Mouse (Mus musculus) thymus, adult 18-20 months (tissue): ENCODE measurements around the gene Fut11.
"Not testable (repeated sequence)": the region's sequence is repeated elsewhere in the genome, so short reads cannot be mapped to it uniquely, and the experiment has no call there.

Source experiments
- DNase-seq, 2 experiments: peaks; one replicate each; pipeline ENCODE4 v3.0.0; 2022; ENCODE audit warnings: mixed read lengths in 2 of 2

Gene Fut11

DNA sequence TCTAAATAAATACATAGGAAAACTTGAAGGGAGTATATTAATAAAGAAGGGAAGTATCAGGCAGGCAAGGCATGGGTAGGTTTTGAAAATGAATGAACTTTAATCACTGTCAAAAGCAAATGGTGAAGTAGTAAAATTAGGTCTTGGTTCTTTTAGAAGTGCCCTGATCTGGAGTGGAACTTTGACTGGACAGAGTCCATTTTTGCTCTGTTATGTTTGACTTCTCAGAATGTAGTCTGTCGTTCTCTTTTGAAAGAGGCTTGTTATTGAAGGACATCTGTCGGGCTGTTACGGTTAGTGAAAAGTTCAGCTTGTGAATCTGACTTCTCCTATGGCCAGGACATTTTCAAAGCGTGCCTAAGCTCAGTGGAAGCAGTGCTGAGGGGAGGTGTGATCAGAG, 16.9 kb upstream of the Fut11 start:
- no peak for DNase-seq

DNA sequence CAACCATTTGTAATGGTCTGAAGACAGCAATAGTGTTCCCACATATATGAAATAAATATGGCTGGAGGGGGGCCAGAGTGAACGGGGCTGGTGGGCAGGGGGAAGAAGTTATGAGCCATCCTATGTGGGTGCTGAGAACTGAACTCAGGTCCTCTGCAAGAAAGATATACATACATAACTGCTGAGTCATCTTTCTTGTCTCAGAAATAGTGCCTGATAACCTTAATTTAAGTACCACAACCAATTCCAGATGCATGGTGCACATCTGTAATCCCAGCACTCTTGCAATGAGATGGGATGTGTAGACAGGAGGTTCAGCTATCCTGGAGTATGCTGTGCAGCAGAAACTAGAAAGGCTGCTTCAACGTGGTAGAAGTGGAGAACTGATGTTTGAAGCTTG, 13.0 kb upstream of the Fut11 start:
- no peak for DNase-seq

DNA sequence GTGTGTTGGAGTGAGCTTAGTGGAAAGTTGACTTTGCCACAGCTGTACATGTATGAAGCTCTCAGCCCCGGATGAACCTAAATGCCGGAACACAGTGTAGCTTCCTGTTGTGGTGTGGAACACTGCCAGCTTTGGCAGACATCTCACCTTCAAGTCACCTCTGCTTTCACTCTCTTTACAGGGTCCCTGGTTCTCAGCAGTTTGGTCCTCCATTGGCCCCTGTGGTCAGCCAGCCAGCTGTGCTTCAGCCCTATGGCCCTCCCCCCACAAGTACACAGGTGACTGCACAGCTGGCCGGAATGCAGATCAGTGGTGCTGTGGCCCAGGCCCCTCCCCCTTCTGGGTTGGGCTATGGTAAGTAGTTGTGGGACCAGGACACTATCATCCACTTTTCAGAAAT, 12.3 kb upstream of the Fut11 start:
- DNase-seq, result peak; percentile 56 to 77

DNA sequence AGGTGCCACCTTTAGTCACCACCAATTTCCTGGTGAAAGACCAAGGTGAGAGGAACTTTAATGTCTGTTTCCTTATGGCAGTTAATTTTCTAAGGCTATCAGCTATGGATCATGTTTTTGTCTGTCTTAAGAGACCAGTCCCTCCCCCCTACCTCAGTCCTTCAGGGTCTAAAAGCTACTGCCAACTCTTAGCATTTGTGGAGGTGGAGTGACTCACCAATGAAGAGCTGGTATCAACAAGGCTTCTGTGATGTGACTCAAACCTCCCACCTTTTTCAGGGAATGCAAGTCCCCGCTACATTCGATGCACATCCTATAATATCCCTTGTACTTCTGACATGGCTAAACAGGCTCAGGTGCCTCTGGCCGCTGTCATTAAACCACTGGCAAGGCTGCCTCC, 8.2 kb upstream of the Fut11 start:
- DNase-seq, result no peak

DNA sequence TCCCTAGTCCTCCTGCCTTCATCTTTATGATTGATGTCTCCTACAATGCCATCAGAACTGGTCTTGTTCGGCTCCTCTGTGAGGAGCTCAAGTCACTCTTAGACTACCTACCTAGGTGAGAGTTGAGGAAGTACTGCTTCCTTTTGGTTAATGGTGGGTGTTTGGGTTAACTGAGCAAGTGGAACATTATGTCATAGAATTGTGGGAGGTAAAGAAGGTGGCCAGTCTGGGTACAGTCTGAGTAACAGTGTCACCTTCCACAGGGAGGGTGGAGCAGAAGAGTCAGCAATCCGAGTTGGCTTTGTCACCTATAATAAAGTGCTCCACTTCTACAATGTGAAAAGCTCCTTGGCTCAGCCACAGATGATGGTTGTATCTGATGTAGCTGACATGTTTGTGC, 5.8 kb upstream of the Fut11 start:
- DNase-seq, result no peak

DNA sequence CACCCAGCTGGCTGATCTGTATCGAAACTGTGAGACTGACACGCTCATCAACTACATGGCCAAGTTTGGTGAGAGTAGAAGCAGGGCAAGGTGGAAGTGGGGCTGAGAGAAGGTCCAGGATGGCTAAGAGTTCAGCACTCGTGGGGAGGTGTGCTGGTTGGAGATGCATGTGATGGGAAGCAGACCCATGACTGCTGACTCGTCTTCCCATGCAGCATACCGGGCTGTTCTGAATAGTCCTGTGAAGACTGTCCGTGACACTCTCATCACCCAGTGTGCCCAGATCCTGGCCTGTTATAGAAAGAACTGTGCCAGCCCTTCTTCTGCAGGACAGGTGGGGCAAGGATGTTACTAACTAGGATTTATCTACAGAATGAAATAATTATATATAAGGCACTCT, 3.0 kb upstream of the Fut11 start:
- DNase-seq, result no peak

DNA sequence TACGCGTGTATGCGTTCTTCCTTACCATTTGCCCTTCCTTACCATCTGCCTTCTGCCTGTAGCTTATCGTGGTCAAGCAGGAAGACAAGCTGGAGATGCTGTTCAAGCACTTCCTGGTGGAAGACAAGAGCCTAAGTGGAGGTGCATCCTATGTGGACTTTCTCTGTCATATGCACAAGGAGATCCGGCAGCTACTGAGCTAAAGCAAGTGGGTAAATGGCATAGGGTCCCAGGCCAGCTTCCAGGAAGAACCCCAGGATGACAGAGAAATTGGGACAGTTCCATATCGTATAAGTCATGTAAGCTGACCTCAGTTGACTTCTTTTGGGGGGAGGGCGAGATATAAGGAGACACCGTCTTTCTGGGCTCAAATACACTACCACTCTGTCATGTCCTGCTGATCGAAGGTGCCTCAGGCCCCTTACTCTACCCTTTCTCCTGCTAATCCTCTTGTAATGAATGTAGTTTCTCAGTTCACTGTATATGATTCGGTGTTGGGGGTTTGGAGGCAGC, 1.1 kb upstream of the Fut11 start:
- DNase-seq, result no peak

DNA sequence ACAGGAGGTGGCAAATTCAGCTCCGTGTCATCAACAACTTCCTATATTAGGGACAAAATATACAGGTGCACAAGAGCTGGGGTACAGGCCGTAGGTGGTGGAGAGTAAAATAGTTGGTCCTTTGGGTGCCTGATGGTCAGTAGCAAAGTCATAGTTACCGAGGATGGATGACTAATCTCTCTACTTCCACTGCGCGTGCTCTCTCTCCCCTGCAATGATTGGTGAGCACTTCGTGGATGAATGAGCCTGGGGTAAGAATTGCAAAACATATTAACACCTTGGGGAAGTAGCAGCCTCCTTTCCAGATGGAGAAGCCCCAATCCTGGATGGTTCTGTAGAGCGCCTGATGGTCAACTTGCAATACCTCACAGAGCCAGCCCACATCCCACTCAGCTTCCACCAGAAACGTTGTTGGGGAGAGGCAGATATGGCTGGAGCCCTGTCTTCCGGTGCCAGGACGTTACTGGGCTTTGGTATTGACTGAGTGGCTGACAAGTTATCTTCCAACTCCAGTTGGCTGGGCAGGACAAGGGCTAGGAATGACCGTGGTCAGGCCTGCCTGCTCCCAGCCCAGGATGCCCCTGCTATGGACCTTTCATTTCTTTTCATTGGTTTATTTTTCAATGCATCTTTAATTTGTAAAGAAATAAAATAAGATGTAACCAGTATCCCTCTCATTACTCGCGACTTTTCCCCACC, 434 bp upstream of the Fut11 start:
- DNase-seq, result no peak

DNA sequence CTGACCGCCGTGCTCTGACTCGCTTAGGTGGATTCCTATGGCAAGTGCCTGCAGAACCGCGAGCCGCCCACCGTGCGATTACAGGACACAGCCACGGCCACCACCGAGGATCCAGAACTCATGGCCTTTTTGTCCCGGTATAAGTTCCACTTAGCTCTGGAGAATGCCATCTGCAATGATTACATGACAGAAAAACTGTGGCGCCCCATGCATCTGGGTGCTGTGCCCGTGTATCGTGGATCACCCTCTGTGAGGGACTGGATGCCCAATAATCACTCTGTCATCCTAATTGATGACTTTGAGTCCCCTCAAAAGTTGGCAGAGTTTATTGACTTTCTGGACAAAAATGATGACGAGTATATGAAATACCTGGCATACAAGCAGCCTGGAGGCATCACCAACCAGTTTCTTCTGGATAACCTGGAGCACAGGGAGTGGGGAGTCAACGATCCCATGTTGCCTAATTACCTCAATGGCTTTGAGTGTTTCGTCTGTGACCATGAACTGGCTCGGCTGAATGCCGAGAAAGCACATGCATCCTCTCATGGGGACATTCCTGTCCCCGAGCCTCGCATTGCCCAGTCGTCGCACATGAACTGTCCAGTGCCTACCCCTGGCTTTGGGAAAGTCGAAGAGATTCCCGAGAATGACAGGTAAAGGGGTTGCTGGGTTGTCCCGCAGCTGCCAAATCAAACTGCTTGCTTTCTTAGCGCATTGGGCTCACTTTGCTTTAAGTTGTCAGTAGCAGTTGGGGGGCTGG, 1.2 kb downstream of the Fut11 start:
- DNase-seq, result no peak

DNA sequence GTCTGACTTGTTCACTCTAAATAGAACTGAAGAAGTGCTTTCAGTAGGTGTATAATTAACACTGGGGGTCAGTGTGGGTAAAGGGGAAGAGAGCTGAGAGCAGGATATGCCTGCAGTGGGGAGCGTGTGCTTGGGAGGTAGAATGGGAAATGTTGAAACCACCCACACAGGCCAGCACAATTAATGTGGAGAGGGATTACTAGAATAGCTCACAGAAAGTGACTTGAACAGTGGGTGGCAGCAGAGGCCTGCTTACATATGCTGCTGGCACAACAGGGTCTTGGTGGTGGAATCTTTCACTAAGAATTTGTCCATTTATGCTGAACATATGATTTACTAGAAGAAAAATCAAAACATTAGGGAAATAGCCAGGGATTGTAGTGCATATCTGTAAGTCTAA, 2.2 kb downstream of the Fut11 start:
- peak in 1 of 2 experiments; percentile 30 for DNase-seq

DNA sequence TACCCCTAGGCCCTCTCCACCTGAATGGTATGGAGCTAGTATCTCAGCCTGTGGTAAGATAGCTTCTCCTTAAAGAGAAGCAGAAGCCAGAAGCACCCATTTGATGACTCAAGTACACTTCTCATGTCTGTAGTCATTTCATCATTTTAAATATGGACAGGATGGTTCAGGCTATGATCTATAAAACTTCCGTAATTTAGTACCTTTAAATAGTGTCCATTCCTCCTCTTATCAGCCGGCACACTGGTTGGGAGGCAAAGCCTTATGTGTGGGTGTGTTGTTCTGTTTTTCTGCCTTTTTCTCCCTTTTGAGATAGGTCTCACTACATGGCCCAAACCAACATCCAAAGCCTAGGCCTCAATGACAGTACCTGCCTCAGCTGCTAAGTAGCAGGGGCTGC, 3.7 kb downstream of the Fut11 start:
- no peak for DNase-seq

DNA sequence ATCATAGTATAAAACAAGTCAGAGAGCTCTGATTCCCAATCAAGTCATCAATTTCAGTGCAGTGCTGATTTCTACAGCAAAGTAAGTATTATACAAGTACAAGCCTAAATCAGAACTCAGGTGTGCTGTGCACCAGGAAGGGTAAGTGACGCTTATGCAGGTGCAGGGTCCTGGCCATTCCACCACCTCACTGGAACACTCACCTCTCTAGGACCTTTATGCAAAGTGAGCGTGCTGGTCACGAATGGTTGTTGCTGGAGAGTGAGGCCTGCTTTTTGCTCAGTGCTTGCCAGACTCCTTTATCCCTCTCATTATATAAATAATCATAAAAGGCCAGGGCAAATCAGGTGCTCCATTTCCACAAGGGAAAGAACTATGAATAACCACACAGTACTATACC, 5.6 kb downstream of the Fut11 start:
- DNase-seq, result no peak

DNA sequence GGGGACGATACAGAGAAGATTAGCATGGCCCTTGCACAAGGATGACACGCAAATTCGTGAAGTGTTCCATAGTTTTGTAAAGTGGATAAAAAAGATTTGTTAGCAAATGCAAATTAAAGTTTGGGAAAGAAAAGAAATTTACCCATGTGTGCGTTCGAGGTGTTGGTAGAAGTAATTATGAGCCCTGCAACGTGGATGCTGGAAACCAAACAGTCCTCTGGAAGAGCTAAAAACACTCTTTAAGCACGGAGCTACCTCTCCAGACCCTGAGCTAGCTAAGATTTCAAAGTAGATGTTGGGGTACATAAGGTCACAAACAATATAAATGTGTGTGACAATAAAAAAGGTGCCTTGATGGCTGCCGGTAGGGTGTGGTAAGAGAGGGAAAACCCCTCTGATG, 6.8 kb downstream of the Fut11 start:
- DNase-seq, result no peak

DNA sequence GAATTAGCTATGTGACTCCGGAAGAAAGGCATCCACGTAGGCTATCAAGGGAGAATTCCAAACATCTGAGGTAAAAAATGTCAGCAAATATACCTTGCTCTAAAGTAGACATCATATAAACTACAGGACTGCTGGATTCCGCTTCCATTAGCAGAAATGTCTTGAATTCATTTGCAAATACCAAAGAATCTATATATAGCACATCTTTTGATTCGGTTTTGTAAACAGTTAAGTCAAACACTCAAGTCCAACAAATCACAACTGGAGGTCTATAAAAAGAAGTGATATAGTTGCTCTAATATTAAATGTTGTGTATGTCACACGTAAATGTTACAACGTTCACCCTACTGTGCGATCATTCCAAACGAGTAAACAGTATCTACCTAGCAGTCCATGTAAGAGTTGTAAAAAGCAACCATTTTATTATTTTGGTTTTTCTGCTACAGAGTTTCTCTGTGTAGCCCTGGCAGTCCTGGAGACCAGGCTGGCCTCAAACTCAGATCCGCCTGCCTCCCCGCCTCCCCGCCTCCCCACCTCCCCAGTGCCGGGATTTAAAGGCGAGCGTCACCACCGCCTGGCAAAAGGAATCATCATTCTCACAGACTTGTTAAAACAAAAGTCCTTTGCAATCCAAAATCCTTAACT, 7.5 kb downstream of the Fut11 start:
- no peak for DNase-seq

DNA sequence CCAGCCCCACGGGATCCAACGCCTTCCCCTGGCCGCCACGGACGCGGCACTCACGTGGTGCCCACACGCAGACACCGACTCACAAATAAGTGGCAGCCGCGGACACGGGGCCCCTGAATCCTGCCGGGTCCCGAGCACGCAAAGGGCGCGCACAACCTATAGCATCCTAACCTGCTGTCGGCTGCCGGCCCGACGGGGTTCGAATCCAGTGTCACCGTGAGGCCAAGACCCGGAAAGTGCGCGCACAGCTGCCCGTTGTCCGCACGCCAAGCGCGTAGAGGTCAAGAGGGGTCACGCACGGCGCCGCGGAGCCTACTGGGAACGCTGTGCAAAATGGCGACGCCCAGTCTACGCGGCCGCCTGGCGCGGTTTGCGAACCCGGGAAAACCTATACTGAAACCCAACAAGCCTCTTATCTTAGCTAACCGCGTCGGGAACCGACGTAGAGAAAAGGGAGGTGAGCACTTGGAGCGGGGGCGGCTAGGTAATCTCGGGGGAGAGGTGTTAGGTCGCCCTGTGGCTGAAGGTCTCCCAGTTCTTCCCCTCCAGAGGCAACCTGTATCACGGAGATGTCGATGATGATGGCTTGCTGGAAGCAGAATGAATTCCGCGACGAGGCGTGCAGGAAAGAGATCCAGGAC, 8.1 kb downstream of the Fut11 start, which contains the start of gene Chchd1:
Gene Chchd1 (plus strand): TSS at position 266 of the 641 bp plus-strand sequence.
- peak; percentile 74 to 79 for DNase-seq

DNA sequence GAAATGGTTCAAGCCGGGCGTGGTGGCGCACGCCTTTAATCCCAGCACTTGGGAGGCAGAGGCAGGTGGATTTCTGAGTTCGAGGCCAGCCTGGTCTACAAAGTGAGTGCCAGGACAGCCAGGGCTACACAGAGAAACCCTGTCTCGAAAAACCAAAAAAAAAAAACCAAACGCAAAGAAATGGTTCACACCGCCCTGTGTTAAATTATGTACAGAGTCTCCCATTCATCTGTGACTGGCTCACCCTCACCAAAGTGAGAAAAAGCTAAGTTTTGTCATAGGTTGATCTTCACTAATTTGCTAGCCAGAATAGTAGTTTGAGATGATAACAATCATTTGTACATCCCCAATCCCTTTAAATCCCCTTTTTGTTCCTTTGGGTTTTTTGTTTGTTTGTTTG, 8.7 kb downstream of the Fut11 start:
- not testable (repeated sequence) for DNase-seq

DNA sequence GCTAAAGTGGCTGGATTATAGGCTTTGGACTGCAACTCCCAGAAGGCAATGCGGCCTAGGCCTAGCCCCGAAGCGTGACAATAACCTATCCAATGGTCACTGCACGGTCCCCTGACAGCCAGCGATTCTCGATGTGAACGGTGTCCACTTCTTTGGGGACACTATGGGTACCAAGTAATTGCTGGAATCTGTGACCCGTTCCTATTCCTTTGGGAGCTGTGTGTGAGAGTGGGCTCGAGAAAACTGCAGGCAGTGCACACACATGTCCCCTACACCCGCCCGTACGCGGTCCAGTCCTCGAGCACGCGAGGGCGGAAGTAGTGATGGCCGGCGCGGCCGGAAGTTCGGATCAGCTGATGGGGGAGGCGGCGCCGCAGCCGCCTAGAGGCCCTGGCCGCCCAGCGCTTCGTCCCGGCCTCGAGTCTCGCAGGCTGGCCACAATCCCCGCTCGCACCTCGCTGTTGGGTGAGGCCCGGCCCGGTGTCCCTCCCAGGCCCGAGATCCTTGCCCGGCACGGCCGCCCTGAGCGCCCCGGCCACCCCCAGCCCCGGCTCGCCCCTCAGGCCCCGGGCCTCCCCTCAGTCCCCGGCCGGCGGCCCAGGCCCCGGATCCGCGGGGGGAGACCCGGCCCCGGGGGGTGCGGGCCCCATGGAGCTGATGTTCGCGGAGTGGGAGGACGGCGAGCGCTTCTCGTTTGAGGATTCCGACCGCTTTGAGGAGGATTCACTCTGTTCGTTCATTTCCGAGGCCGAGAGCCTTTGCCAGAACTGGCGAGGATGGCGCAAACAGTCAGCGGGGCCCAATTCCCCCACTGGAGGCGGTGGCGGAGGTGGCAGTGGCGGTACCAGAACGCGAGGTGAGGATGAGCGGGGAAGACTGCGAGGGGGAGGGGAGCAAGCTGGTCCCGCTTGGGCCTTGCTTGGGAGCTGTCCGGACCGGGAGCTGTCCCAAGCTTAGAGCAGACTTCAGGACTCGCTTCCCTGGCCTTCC, 12.7 kb downstream of the Fut11 start, which contains the start of gene Zswim8:
Gene Zswim8 (plus strand): TSS at position 352 of the 990 bp plus-strand sequence.
- peak; percentile 57 to 71 for DNase-seq

DNA sequence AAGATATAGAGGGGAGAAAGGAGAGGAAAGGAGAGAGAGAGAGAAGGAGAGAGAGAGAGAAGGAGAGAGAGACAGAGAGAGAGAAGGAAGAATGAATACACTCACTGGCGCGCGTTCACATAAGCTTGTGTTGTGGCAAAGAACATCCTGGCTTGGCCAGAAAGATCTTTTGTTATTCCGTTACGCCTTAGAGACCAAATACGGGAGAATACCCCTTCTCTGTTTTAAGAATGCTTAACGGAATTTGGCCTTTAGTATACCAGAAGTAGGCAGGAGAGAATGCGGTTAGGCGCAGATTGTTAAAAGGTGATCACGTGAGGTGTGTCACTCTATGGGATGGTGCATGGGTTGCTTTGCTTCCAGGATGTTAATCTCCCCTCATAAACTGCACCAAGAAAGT, 13.5 kb downstream of the Fut11 start:
- DNase-seq, result no peak

DNA sequence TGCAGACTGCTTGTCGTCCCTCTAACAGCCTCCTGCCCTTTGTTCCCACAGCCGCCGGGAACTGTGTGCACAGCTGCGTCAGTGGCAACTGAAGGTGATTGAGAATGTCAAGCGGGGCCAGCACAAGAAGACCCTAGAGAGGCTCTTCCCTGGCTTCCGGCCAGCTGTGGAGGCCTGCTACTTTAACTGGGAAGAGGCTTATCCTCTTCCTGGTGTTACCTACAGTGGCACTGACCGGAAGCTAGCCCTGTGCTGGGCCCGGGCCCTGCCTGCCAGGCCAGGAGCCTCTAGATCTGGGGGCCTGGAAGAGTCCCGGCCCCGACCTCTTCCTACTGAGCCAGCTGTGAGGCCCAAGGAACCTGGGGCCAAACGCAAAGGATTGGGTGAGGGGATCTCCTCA, 19.1 kb downstream of the Fut11 start:
- DNase-seq, result no peak

DNA sequence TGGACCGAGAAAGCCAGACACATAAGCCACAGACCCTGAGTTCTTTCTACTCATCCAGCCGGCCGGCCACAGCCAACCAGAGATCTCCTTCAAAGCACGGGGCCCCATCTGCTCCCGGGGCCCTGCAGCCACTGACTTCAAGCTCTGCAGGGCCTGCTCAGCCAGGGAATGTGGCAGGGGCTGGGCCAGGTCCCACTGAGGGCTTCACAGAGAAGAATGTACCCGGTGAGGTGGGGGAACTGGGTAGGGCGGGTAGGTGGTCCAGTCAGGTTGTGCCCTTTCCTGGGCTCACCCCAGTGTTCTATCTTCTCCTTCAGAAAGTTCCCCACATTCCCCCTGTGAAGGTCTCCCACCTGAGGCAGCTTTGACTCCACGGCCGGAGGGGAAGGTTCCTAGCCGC, 23.7 kb downstream of the Fut11 start:
- DNase-seq, result no peak

DNA sequence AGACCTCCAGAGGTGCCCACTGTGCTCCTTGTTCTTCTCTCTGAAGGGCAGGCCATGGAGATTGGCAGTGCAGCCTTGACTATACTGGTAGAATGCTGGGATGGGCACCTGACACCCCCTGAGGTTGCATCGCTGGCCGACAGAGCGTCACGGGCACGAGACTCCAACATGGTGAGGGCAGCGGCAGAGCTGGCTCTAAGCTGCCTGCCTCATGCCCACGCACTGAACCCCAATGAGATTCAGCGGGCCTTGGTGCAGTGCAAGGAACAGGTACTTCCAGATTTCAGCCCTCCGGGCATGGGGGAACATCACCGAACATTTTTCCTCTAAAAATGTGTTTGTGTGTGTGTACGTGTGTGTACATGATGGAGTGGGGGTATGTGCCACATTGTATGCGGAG, 25.0 kb downstream of the Fut11 start:
- no peak for DNase-seq

DNA sequence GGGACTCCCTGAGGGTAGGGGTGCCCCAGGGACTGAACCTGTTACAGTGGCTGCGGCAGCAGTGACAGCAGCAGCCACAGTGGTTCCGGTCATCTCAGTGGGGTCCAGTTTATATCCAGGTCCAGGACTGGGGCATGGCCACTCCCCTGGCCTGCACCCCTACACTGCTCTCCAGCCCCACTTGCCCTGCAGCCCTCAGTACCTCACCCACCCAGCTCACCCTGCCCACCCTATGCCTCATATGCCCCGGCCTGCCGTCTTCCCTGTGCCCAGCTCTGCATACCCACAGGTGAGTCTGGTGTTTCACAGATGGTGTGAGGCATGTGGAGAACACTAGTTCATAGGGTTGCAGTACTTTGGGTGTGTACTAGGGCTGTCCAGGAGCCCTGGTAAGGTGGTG, 26.6 kb downstream of the Fut11 start:
- no peak for DNase-seq
